Mouse (Mus musculus) liver, postnatal 0 days (tissue): Measurements from ENCODE around the gene P2rx3.

Experiments used
- CTCF ChIP-seq: sonication (generic); IDR thresholded peaks from 2 replicates; pipeline ENCODE4 v1.5.1; 2016; ENCODE audit warnings: antibody characterized with exemption, low read depth
- EP300 ChIP-seq: IDR thresholded peaks from 2 replicates; pipeline ENCODE4 v1.6.1; 2016; ENCODE audit warnings: antibody characterized with exemption, low read depth, mild to moderate bottlenecking

DNA sequence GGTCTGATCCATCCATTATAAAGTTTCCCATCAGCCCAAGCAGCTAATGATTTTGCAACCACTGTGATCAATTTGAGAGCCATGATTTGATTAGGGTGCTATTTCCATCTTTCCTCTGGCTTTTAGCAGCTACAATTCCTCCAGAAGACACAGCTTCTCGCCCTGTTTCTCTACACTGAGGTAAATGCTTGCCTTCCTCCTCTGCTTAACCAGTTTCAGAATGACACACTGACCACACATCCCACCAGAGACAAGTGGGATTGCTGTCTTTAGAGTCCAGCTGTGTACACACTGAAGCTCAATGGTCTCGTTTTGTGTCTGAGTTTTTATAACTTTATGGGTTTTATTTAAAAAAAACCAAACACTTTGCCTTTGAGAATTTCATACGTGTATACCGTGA is 84.6 kb downstream of the P2rx3 start:
- TF ChIP-seq CTCF = no peak
- TF ChIP-seq EP300 = no peak
